9 mouse cellular contexts compared by ENCODE assay signal in the genomic region with DNA sequence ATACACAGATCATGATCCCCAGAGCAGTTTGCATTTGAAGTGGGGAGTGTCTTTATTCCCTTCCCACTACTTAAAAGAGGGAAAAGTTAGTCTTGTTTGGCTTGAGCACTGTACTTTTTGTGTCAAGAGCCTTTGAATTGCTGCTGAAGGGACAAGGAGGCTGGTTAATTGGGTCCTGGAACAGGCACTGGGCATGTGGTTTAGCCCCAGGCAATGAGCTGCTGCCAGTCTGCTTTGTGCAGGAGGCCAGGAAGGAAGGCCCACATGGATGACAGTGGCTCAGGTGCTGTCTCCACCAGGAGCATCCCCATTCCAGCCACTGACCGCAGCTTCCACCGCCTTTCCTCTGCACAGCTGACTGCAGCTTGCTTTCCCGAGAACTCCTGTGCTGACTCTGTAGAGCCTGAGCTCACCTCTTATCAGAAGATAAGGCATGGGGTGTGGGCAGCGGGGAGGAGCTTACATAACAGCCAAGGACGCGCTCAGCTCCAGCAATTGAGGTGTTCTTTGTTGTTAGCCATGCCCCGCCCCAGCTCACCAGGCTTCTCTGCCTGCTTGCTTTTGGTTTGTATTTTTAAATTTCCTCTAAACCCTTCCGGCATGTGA. TPM values are rescaled to one million over a fixed set of nuclear protein-coding genes. Genes with fewer than 3 reads are reported as not detected.
DNase-seq lines count a peak whose midpoint lies in the region; ATAC-seq and TF ChIP-seq lines count a peak whose summit lies in the region.
"Had no signal": no experiment of that assay in that cellular context is flagged by ENCODE, and none has a peak within 500 bp of the region (broad histone marks: within the 10 kb centered on the region; RNA-seq: fewer than 3 reads in every experiment).

No protein-coding gene starts in this region.

- H3K4me1 ChIP-seq in MEL (ENCODE audit: control insufficient read depth in 1 of 2, insufficient read depth in 2 of 2, low read length in 2 of 2), result peaks cover 20 to 26% of the 10 kb centered on the region in 2 experiments
- H3K4me1 ChIP-seq in heart, embryonic 16.5 days (ENCODE audit: control insufficient read depth, insufficient read depth, low read length), result peaks cover 13% of the 10 kb centered on the region

- intact Hi-C loops in gastrocnemius, postnatal 14 days (cut with DNase I; ENCODE audit: low total_unique reads), result no loop called here

- no peak for TF ChIP-seq RAD21 in MEL (IDR thresholded peaks at IDR 0.05; ENCODE audit: low read depth, low read length)

- peak overlapping the region; percentile 74 for H3K27ac ChIP-seq in MEL (ENCODE audit: control insufficient read depth, low read depth, low read length)
- peak overlapping the region; percentile 31 for H3K27ac ChIP-seq in heart, embryonic 16.5 days (ENCODE audit: low read length)
- H3K27ac ChIP-seq: embryonic facial prominence, embryonic 13.5 days had no signal

- H3K9ac ChIP-seq in MEL (ENCODE audit: control insufficient read depth, low read depth, low read length, poor library complexity, severe bottlenecking), result peak overlapping the region; percentile 54
- no peak overlapping the region for H3K9ac ChIP-seq in heart, embryonic 16.5 days (ENCODE audit: low read length)
- H3K9ac ChIP-seq: embryonic facial prominence, embryonic 13.5 days had no signal

- no peaks in the 10 kb centered on the region for H3K9me3 ChIP-seq in MEL (replicated peaks; ENCODE audit: insufficient read depth, low read length)
- H3K9me3 ChIP-seq in heart, embryonic 16.5 days (replicated peaks; ENCODE audit: control insufficient read depth, low read length), result no peaks in the 10 kb centered on the region
- H3K9me3 ChIP-seq: embryonic facial prominence, embryonic 13.5 days had no signal

- peaks cover 0 to 26% of the 10 kb centered on the region in 2 experiments; a peak in 2 of 4 replicates for H3K36me3 ChIP-seq in MEL (ENCODE audit: control insufficient read depth in 1 of 2, insufficient read depth in 2 of 2, low read length in 2 of 2)
- H3K36me3 ChIP-seq in heart, embryonic 16.5 days (ENCODE audit: control insufficient read depth, insufficient read depth), result no peaks in the 10 kb centered on the region

- no peaks in the 10 kb centered on the region for H3K27me3 ChIP-seq in MEL (ENCODE audit: control insufficient read depth in 1 of 2, insufficient read depth in 2 of 2, low read length in 2 of 2)
- H3K27me3 ChIP-seq in heart, embryonic 16.5 days (ENCODE audit: control insufficient read depth, insufficient read depth, low read length), result no peaks in the 10 kb centered on the region
- H3K27me3 ChIP-seq: embryonic facial prominence, embryonic 13.5 days had no signal

- no peak overlapping the region for H3K4me2 ChIP-seq in heart, embryonic 16.5 days (ENCODE audit: low read depth, low read length)
- H3K4me2 ChIP-seq: embryonic facial prominence, embryonic 13.5 days had no signal

- TF ChIP-seq POLR2A in MEL (IDR thresholded peaks at IDR 0.05; ENCODE audit: control insufficient read depth in 1 of 2, insufficient read depth in 1 of 2, low read depth in 1 of 2, low read length in 2 of 2, poor library complexity in 1 of 2), result peak in 1 of 2 experiments; percentile 46; a peak in 1 of 4 replicates

- H3K4me3 ChIP-seq in MEL (ENCODE audit: control insufficient read depth in 1 of 2, insufficient read depth in 1 of 2, low read depth in 2 of 2, low read length in 2 of 2), result peak overlapping the region; percentile 27 to 60
- no peak overlapping the region for H3K4me3 ChIP-seq in heart, embryonic 16.5 days (ENCODE audit: low read length)
- H3K4me3 ChIP-seq: embryonic facial prominence, embryonic 13.5 days had no signal

- TF ChIP-seq CTCF in MEL (IDR thresholded peaks at IDR 0.05 in 2 of 3, conservative IDR thresholded peaks at IDR 0.05 in 1 of 3; ENCODE audit: control insufficient read depth in 1 of 3, insufficient read depth in 1 of 3, low read depth in 2 of 3, low read length in 3 of 3, poor library complexity in 1 of 3, severe bottlenecking in 1 of 3), result no peak

- peak; percentile 79 for ATAC-seq in heart, embryonic 16.5 days (replicated peaks; ENCODE audit: extremely low read depth, insufficient read depth, low FRiP score)
- ATAC-seq in activated CD4-positive, CD25-positive, alpha-beta regulatory T cell, adult 4 months, result no peak

- H3K79me2 ChIP-seq in MEL (ENCODE audit: control insufficient read depth, insufficient read depth, low read length, poor library complexity), result no peaks in the 10 kb centered on the region

- peak; percentile 71 to 79 for TF ChIP-seq EP300 in MEL (IDR thresholded peaks at IDR 0.05; ENCODE audit: low read depth in 1 of 2, low read length in 2 of 2)

- DNase-seq in adrenal gland, adult (ENCODE audit: inconsistent age in 2 of 2, low spot score in 1 of 2), result peak; percentile 51 to 73
- DNase-seq in adrenal gland, adult 18-20 months (ENCODE audit: low spot score in 2 of 2), result no peak
- peak; percentile 90 for DNase-seq in MEL (ENCODE audit: low read depth, low spot score)
- DNase-seq in cerebellum, postnatal 25 days, result peak; percentile 80 to 81
- DNase-seq in lung, postnatal 10 days, result peak; percentile 33
- DNase-seq in gastrocnemius, postnatal 14 days, result no peak

- 20% methylated on average over 8 of the region's 8 CpGs for WGBS in heart, embryonic 16.5 days

TF ChIP-seq in MEL, 35 proteins besides CTCF, POLR2A, EP300 and RAD21 (continues in another document):
- TF ChIP-seq BHLHE40 (IDR thresholded peaks at IDR 0.05; ENCODE audit: borderline replicate concordance, low read depth, low read length) (peak; percentile 46; the same call in 1 of the 2 replicates), SMC3 (IDR thresholded peaks at IDR 0.05; ENCODE audit: low read depth, low read length) (no peak), TBP (IDR thresholded peaks at IDR 0.05; ENCODE audit: low read depth, low read length) (peak; percentile 38; the same call in 1 of the 2 replicates), ZMIZ1 (IDR thresholded peaks at IDR 0.05; ENCODE audit: low read depth, low read length) (peak; percentile 69; the same call in 1 of the 2 replicates), ZC3H11A (IDR thresholded peaks at IDR 0.05; ENCODE audit: low read depth, low read length) (no peak), ZKSCAN1 (IDR thresholded peaks at IDR 0.05; ENCODE audit: low read depth, low read length) (no peak), MAZ (IDR thresholded peaks at IDR 0.05; ENCODE audit: low read depth, low read length) (peak; percentile 94), HCFC1 (IDR thresholded peaks at IDR 0.05; ENCODE audit: low read depth, low read length) (0 out of 2 replicates have a peak, but pooled peaks have one; percentile 30), CHD1 (IDR thresholded peaks at IDR 0.05; ENCODE audit: low read depth, low read length) (no peak), NELFE (IDR thresholded peaks at IDR 0.05; ENCODE audit: low read depth, low read length) (peak; percentile 47; the same call in 1 of the 2 replicates), GABPA (IDR thresholded peaks at IDR 0.05; ENCODE audit: low read depth, low read length) (no peak), POLR2AphosphoS5 (IDR thresholded peaks at IDR 0.05; ENCODE audit: borderline replicate concordance, low read depth, low read length) (no peak), ZNF384 (IDR thresholded peaks at IDR 0.05; ENCODE audit: low read depth, low read length) (no peak), JUND (IDR thresholded peaks at IDR 0.05; ENCODE audit: low read depth, low read length) (no peak), POLR2AphosphoS2 (IDR thresholded peaks at IDR 0.05; ENCODE audit: low read length) (no peak), NRF1 (IDR thresholded peaks at IDR 0.05; ENCODE audit: insufficient read depth, low read depth, low read length, poor library complexity, severe bottlenecking) (no peak), TAL1 (IDR thresholded peaks at IDR 0.05; ENCODE audit: low read length) (no peak), MYB (IDR thresholded peaks at IDR 0.05; ENCODE audit: low read depth, low read length) (peak; percentile 64; the same call in 1 of the 2 replicates), MEF2A (IDR thresholded peaks at IDR 0.05; ENCODE audit: extremely low read depth, insufficient replicate concordance, low read depth, low read length, poor library complexity, severe bottlenecking) (no peak), USF1 (IDR thresholded peaks at IDR 0.05; ENCODE audit: low read depth, low read length) (peak; percentile 28; the same call in 1 of the 2 replicates), MAX (IDR thresholded peaks at IDR 0.05; ENCODE audit: low read length) (peak; percentile 70), UBTF (IDR thresholded peaks at IDR 0.05; ENCODE audit: borderline replicate concordance, insufficient read depth, low read depth, low read length) (no peak), SIN3A (IDR thresholded peaks at IDR 0.05; ENCODE audit: low read length) (peak; percentile 93), E2F4 (IDR thresholded peaks at IDR 0.05; ENCODE audit: borderline replicate concordance, low read depth, low read length) (no peak), USF2 (IDR thresholded peaks at IDR 0.05; ENCODE audit: borderline replicate concordance in 1 of 2, insufficient read depth in 1 of 2, low read depth in 1 of 2, low read length in 2 of 2) (no peak), KAT2A (conservative IDR thresholded peaks at IDR 0.05; ENCODE audit: low read depth, low read length) (no peak; the same call in 1 of the 2 replicates), RCOR1 (IDR thresholded peaks at IDR 0.05; ENCODE audit: low read depth, low read length) (peak; percentile 60)

RNA-seq across cellular contexts. Expression of a gene that starts 50.0 kb away (rescaled TPM):
- total RNA-seq in adrenal gland, adult 18-20 months (2021), result 10 to 100 TPM; 33.9 to 39.0 TPM
- total RNA-seq in MEL (2012; rRNA removed), result 9.7 and 10.2 TPM in 2 replicates
- polyA plus RNA-seq in MEL (2012; ENCODE audit: insufficient read depth in 1 of 2, insufficient read length in 2 of 2, low read depth in 1 of 2, low replicate concordance in 2 of 2, missing spikeins in 1 of 2), result 10 to 100 TPM in 1 of 2 experiments, not detected in 1; 17.1 TPM
- 21.1 and 22.0 TPM in 2 replicates for polyA plus RNA-seq in heart, embryonic 16.5 days (2015; fragmentation: Nextera tagmentation; extraction: Ambion mirVana)
- 10 to 100 TPM; 21.7 to 24.3 TPM for total RNA-seq in gastrocnemius, postnatal 14 days (2021)
- 10 to 100 TPM; 11.8 to 15.6 TPM for polyA plus RNA-seq in activated CD4-positive, CD25-positive, alpha-beta regulatory T cell, adult 4 months (2017; shearing (Covaris generic))

RNA-seq across cellular contexts. Expression of a gene that starts 50.1 kb away (rescaled TPM):
- 10 to 100 TPM; 32.6 to 34.3 TPM for total RNA-seq in adrenal gland, adult 18-20 months (2021)
- total RNA-seq in MEL (2012; rRNA removed), result 24.3 and 27.3 TPM in 2 replicates
- 10 to 100 TPM in 1 of 2 experiments, not detected in 1; 36.2 TPM for polyA plus RNA-seq in MEL (2012; ENCODE audit: insufficient read depth in 1 of 2, insufficient read length in 2 of 2, low read depth in 1 of 2, low replicate concordance in 2 of 2, missing spikeins in 1 of 2)
- 22.4 and 23.3 TPM in 2 replicates for polyA plus RNA-seq in heart, embryonic 16.5 days (2015; fragmentation: Nextera tagmentation; extraction: Ambion mirVana)
- 10 to 100 TPM in 1 of 2 experiments, 1 to 10 TPM in 1; 7.4 to 10.6 TPM for total RNA-seq in gastrocnemius, postnatal 14 days (2021)
- 10 to 100 TPM; 11.5 to 14.0 TPM for polyA plus RNA-seq in activated CD4-positive, CD25-positive, alpha-beta regulatory T cell, adult 4 months (2017; shearing (Covaris generic))

Comparison
In these comparisons a context has a peak if more than half of its experiments do, and no peak if none do; other contexts are left out.
1. DNase-seq: peak in adrenal gland, adult (2 of 2), MEL (single experiment), cerebellum, postnatal 25 days (2 of 2) and lung, postnatal 10 days (single experiment); none in adrenal gland, adult 18-20 months (0 of 2) and gastrocnemius, postnatal 14 days (single experiment).